Mouse (Mus musculus) liver, embryonic 14.5 days (tissue): ENCODE data around the gene Tmem41b. TPM values are rescaled to one million over a fixed set of nuclear protein-coding genes. Genes with fewer than 3 reads are reported as not detected.

Experiments used
- ATAC-seq: fragments of 200-750 bp; cut with Nextera tagmentation; 2 replicates; pipeline ENCODE4 v1.8.0; 2017; ENCODE audit warnings: moderate number of reproducible peaks, mild to moderate bottlenecking, moderate library complexity; ENCODE audit not compliant: insufficient read depth
- DNase-seq, 3 experiments: peaks; one replicate each; pipeline ENCODE4 v3.0.0-alpha.2; 2012 to 2013; ENCODE audit warnings: low read depth in 3 of 3, low spot score in 3 of 3
- H3K27ac ChIP-seq: fragments of 300-500 bp; sonication (generic); 2 replicates; pipeline ENCODE4 v1.5.1; 2014; ENCODE audit warnings: moderate library complexity, mild to moderate bottlenecking, control low read depth, inconsistent platforms
- H3K27me3 ChIP-seq: fragments of 300-500 bp; sonication (generic); 2 replicates; pipeline ENCODE4 v1.6.1; 2014; ENCODE audit warnings: mild to moderate bottlenecking, low read length, moderate library complexity; ENCODE audit not compliant: control insufficient read depth, insufficient read depth
- H3K36me3 ChIP-seq: fragments of 300-500 bp; sonication (generic); replicated peaks from 2 replicates; pipeline ENCODE4 v1.6.1; 2014; ENCODE audit warnings: low read depth; ENCODE audit not compliant: control insufficient read depth, insufficient read depth
- H3K4me1 ChIP-seq, 2 experiments: fragments of 200-500 bp in 1 of 2; fragments of 300-500 bp in 1 of 2; sonication (generic) in 1 of 2; replicated peaks; 2 replicates each; pipeline ENCODE4 v1.6.1; 2012 to 2014; ENCODE audit warnings: antibody characterized with exemption in 1 of 2, inconsistent platforms in 1 of 2, low read length in 1 of 2; ENCODE audit not compliant: control insufficient read depth in 2 of 2, insufficient read depth in 2 of 2
- H3K4me2 ChIP-seq: fragments of 300-500 bp; sonication (generic); 2 replicates; pipeline ENCODE4 v1.6.1; 2014; ENCODE audit warnings: low read depth, mild to moderate bottlenecking, control low read depth, moderate library complexity
- H3K4me3 ChIP-seq, 2 experiments: fragments of 200-500 bp in 1 of 2; fragments of 300-500 bp in 1 of 2; sonication (generic) in 1 of 2; 2 replicates each; pipeline ENCODE4 v1.5.1; 2012 to 2014; ENCODE audit warnings: low read depth in 2 of 2, low read length in 2 of 2, mild to moderate bottlenecking in 2 of 2, control low read depth in 1 of 2, inconsistent platforms in 1 of 2, moderate library complexity in 1 of 2; ENCODE audit not compliant: insufficient read depth in 1 of 2
- H3K9ac ChIP-seq: fragments of 300-500 bp; sonication (generic); replicated peaks from 2 replicates; pipeline ENCODE4 v1.6.1; 2014; ENCODE audit warnings: mild to moderate bottlenecking, control low read depth, moderate library complexity
- H3K9me3 ChIP-seq: fragments of 300-500 bp; sonication (generic); 2 replicates; pipeline ENCODE4 v1.6.1; 2016; ENCODE audit warnings: low read length, mixed read lengths; ENCODE audit not compliant: control insufficient read depth
- CTCF ChIP-seq: IDR thresholded peaks from 2 replicates; pipeline ENCODE4 v1.5.1; 2016; ENCODE audit warnings: antibody characterized with exemption, low read depth, control low read depth
- EP300 ChIP-seq: IDR thresholded peaks from 2 replicates; pipeline ENCODE4 v1.6.1; 2016; ENCODE audit warnings: antibody characterized with exemption, low read depth
- WGBS: fragments of 180-500 bp; shearing (Covaris S2); extraction: QIAGEN DNeasy Blood & Tissue Kit; methylation state at CpG from one replicate; pipeline ENCODE4 v1.1.7; 2014; ENCODE audit not compliant: insufficient replicate concordance; 5-methylcytosine and 5-hydroxymethylcytosine counted together
- polyA plus RNA-seq, 2 experiments: library from polyadenylated mRNA; depleted of rRNA in 1 of 2; stranded (reverse) in 1 of 2; unstranded in 1 of 2; fragments of >200 nt; fragmentation: Nextera tagmentation in 1 of 2; extraction: Ambion mirVana in 1 of 2; gene quantifications; 2 replicates each; pipeline versions ENCODE4 v1.2.1 to v1.2.3; 2012 to 2014

The Tmem41b gene
- polyA plus RNA-seq, 2 experiments: 14.5 to 30.0 TPM

- no peaks in the 10 kb centered on the region for H3K4me1 ChIP-seq
- H3K9ac ChIP-seq: no peak overlapping the region
- H3K4me3 ChIP-seq: no peak overlapping the region
- no peaks in the 10 kb centered on the region for H3K9me3 ChIP-seq
- peak; percentile 35; the same call in 1 of the 2 replicates for TF ChIP-seq CTCF
- no peak for TF ChIP-seq EP300
- H3K27ac ChIP-seq: no peak overlapping the region
- H3K4me2 ChIP-seq: no peak overlapping the region
- ATAC-seq: no peak
- no peaks in the 10 kb centered on the region for H3K27me3 ChIP-seq
- DNase-seq: no peak
- H3K36me3 ChIP-seq: no peaks in the 10 kb centered on the region
Observed at GRCm38 (mm10) chr7:109965658-109966057, 21.1 kb downstream of the Tmem41b start.

- 81% methylated on average over 4 of the region's 4 CpGs for WGBS
- no peak overlapping the region for H3K4me2 ChIP-seq
- ATAC-seq (no peak), DNase-seq (no peak)
- no peak overlapping the region for H3K4me3 ChIP-seq
- H3K9me3 ChIP-seq: no peaks in the 10 kb centered on the region
- H3K4me1 ChIP-seq: peaks cover 5 to 8% of the 10 kb centered on the region in 2 experiments
- no peaks in the 10 kb centered on the region for H3K27me3 ChIP-seq
- no peaks in the 10 kb centered on the region for H3K36me3 ChIP-seq
- no peak overlapping the region for H3K9ac ChIP-seq
- TF ChIP-seq CTCF (peak; percentile 29; the same call in 1 of the 2 replicates), EP300 (no peak)
- H3K27ac ChIP-seq: no peak overlapping the region
Observed at GRCm38 (mm10) chr7:109963707-109964106, 23.0 kb downstream of the Tmem41b start.

- Histone ChIP-seq H3K4me2 (no peak overlapping the region), H3K36me3 (no peaks in the 10 kb centered on the region), H3K4me3 (no peak overlapping the region), H3K27me3 (no peaks in the 10 kb centered on the region), H3K9me3 (no peaks in the 10 kb centered on the region), H3K4me1 (peaks cover 9 to 16% of the 10 kb centered on the region in 2 experiments), H3K27ac (no peak overlapping the region), H3K9ac (no peak overlapping the region)
- no peak for ATAC-seq
- no peak for DNase-seq
- WGBS: 75% methylated on average over 4 of the region's 4 CpGs
- TF ChIP-seq EP300: no peak
- no peak for TF ChIP-seq CTCF
Observed at GRCm38 (mm10) chr7:109962596-109962995, 24.1 kb downstream of the Tmem41b start.

GRCm38 (mm10) chr7:109961570-109961969, 25.2 kb downstream of the Tmem41b start:
- H3K27ac ChIP-seq: no peak overlapping the region
- H3K9ac ChIP-seq: no peak overlapping the region
- DNase-seq (no peak), ATAC-seq (no peak)
- WGBS: 78% methylated on average over 2 of the region's 2 CpGs
- peaks cover 11 to 16% of the 10 kb centered on the region in 2 experiments for H3K4me1 ChIP-seq
- no peak overlapping the region for H3K4me3 ChIP-seq
- no peaks in the 10 kb centered on the region for H3K27me3 ChIP-seq
- TF ChIP-seq EP300: no peak
- TF ChIP-seq CTCF: no peak
- no peaks in the 10 kb centered on the region for H3K9me3 ChIP-seq
- no peak overlapping the region for H3K4me2 ChIP-seq
- no peaks in the 10 kb centered on the region for H3K36me3 ChIP-seq

- 11% methylated on average over 13 of the region's 13 CpGs for WGBS
- H3K27me3 ChIP-seq: no peaks in the 10 kb centered on the region
- ATAC-seq: no peak
Observed at GRCm38 (mm10) chr7:109960613-109961154, 26.0 kb downstream of the Tmem41b start.

More at GRCm38 (mm10) chr7:109960613-109961154, 26.0 kb downstream of the Tmem41b start:
- Histone ChIP-seq H3K4me3 (peak overlapping the region; percentile 58 to 74), H3K9me3 (no peaks in the 10 kb centered on the region), H3K4me1 (peaks cover 11 to 16% of the 10 kb centered on the region in 2 experiments), H3K36me3 (no peaks in the 10 kb centered on the region), H3K9ac (peak overlapping the region; percentile 77), H3K27ac (no peak overlapping the region), H3K4me2 (peak overlapping the region; percentile 59)
- no peak for TF ChIP-seq EP300
- no peak for TF ChIP-seq CTCF
- no peak for DNase-seq
